Mouse (Mus musculus) thymus, postnatal 0 days (tissue): ENCODE measurements around the gene Psg16. TPM values are rescaled to one million over a fixed set of nuclear protein-coding genes. Genes with fewer than 3 reads are reported as not detected.

Source experiments
- DNase-seq: peaks from one replicate; pipeline ENCODE4 v3.0.0-alpha.2; 2015; ENCODE audit warnings: low spot score
- polyA plus RNA-seq: library from polyadenylated mRNA; unstranded; fragments of >200 nt; fragmentation: Nextera tagmentation; extraction: Ambion mirVana; gene quantifications from 2 replicates; pipeline ENCODE4 v1.2.1, GENCODE M21; 2015

The Psg16 gene
- polyA plus RNA-seq, result 0.05 and 0.08 TPM in 2 replicates

DNA sequence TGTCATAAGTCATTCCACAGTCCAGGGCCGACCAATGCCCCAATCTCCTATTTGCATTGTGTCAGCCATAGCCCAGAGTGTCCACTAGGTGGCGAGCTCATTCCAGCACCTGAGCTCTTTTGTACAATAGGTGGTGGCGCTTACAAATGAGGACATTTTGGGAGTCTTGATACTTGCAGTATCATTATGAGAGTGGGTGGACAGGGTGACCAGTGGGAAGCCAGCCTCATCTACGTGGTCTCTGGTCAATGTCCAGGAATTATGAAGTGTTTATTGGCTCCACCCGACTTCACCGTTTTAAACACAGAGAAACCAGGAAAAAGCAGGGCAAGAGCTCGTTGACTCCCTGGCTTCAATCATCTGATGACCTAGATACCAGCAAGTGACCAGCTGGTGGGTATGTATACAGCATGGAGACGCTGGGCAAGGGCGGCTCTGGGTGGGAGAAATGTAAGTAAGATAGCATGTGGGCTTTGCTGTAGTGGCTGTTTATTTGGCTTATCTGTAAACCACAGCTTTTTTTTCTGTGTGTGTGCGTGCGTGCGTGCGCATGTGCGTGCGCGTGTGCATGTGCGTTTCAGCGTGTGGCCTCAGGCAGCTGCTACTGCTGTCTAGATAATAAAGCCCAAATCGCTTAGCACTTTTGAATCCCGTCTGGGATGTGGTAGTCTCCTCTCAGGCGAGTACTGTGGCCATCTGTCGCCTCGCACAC is at the start of gene Psg16:
Gene Psg16, plus strand, starts transcription at position 137 of the 712 bp plus-strand sequence.
- DNase-seq, result peak; percentile 59

- no peak for DNase-seq
Observed at GRCm38 (mm10) chr7:17024141-17024540, 49.7 kb upstream of the Psg16 start.

DNA sequence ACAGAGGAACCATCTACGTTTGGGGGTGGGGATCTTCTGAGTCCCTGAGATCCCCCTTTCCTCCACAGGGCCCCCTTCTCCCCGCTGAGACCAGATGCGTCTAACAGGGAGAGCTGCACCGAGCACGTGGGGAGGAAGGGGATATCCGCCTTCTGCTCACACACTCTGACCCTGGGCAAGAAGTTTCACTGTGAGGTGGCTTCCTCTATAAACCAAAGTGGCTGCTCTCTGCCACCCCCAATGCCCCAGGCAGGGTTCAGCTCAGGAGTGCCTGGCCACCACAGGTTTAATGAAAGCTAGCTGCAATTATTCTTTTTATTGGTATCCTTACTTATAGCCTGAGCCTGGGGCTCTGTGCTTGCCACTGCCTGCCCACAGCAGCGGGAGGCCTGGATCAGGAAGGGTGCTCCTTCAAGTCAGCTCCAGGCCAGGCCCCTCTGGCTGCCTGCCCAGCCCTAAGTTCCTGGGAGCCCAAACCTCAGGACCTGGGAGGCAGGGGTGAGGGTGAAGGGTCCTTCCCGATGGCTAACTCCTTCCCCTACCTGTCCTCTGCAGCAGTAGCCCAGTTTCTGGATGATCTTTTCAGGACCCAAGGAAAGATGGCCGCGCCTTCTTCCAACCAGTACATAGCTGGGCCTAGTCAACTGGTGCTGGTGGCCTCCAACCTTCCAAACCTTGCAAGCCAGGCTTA is 48.9 kb upstream of the Psg16 start:
- DNase-seq, result peak; percentile 60

DNA sequence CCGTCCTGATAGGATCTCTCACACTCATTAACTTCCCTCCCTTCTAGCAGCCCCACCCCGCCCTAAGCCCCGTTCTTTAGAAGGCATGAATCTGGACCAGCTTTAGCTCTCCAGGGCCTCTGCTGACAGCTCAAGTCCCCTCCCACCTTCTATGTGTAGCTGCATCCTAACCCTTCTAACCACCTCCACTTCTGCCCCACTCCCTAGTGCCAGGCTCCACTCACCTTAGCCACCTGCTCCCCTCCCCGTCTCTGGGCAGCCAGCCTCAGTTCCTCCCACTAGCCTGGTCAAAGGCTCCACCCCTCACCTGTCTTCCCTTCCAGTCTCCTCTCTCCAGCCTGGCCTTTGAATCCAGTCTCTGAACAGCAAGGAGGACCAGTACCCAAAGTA is 48.3 kb upstream of the Psg16 start:
- no peak for DNase-seq

- DNase-seq, result no peak
Observed at GRCm38 (mm10) chr7:17025896-17026622, 47.8 kb upstream of the Psg16 start.

DNA sequence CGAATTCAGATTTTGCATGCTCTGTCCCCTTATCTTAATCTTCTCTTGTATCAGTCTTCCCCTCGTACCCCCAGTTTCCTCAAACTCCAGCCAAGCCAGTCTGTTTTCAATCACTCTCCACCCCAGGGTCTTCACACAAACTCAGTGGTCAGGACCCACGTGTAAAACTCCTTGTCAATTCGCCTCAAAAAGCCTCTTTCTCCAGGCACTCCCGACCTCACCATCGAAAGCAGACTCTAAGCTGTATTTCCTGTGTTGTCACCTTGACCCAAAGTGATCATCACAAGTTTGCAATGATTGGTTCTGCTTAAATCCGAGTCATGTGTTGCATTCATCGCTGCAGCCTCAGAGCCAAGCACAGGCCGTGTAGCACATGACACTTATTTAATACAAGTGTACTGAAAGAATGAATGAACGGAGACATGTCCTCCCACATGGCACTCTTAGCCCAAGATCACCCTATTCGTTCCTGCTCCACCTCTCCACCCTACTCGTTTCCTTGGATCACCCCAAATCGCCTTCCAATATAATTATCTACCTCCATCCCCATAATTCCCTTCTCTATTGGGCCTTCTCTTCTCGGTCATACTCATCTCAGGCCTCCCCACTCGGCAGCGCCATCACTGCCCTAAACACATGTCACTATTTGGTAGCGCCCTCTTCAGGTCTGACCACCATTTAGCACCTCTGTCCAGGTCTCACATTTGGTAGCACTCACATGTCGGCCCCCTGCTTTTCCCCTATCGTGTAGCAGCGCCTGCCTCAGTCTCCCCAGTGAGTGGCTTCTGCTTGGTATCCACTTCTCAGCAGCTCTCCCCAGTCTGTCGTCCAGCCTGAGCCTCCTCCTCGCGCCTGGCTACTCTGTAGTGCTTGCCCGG is 46.9 kb upstream of the Psg16 start:
- peak; percentile 46 for DNase-seq

DNA sequence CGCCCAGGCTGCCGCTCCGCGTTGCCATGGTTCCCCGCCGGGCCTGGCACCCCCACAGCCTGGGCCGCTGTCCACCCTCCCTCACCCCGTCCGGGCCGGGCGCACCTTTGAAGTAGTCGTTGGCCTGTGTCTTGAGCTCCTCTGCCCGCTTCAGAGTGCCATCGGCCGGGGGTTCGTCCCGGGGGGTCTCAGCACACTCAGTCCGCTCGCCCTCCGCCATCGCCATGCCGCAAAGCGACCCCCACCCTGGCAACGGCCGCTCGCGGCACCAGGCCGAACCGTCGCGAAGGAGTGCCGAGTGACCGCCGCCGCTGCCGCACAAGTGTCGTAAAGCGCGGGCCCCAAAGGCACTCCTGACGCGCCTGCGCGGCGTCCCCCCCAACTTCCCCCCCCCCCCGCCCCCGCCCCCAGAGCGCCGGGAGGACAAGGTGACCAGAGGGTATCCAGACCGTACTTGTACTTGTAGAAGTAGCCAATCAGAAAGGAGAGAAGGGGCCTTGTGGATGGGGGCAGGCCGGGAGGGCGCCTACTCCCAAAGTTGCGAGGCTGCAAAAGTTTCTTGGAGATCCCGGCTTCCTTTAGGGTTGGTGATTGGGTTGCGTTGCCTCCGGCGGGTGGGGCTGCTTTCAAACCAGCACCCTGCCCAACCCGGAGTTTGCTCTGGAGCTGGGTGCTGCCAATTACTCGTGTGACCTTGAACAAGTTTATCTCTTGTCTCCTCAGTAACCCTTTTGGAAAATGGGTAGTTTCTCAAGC is 46.1 kb upstream of the Psg16 start, which contains the start of gene Ppp5c:
Gene Ppp5c, minus strand, starts transcription at position 337 of the 756 bp plus-strand sequence.
- DNase-seq, result peak; percentile 82

DNA sequence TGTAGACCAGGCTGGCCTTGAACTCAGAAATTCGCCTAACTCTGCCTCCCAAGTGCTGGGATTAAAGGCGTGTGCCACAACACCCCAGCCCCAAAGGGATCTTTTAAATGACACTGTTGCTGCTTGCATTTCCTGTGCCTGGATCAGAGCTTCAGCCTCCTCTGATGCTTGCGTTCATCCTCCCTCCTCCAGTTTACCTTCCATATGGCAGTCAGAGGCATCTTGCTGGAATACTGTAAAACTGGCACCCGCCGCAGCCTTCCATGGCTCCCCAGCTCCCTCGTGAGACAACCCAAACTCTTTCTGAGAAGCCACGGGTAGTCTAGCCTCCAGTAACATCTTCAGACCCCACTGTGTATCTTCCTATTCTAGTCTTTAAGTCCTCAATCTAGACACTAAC is 44.9 kb upstream of the Psg16 start:
- DNase-seq, result no peak

DNA sequence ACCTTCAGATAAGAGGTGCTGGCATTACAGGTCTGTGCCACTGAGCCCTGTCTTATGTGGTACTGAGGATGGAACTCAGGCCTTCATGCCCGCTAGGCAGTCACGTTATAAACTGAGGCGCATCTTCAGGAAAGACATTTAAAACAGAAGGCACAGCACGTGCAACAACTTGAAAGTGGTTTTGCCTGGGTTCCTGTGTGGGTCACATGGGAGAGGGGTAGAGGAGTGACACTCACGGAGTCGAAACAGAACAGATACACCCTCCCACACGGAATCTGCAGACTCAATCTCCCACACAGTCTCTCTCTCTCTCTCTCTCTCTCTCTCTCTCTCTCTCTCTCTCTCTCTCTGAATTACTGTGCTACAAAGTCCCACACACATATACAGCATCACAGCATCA is 43.6 kb upstream of the Psg16 start:
- DNase-seq, result no peak

DNA sequence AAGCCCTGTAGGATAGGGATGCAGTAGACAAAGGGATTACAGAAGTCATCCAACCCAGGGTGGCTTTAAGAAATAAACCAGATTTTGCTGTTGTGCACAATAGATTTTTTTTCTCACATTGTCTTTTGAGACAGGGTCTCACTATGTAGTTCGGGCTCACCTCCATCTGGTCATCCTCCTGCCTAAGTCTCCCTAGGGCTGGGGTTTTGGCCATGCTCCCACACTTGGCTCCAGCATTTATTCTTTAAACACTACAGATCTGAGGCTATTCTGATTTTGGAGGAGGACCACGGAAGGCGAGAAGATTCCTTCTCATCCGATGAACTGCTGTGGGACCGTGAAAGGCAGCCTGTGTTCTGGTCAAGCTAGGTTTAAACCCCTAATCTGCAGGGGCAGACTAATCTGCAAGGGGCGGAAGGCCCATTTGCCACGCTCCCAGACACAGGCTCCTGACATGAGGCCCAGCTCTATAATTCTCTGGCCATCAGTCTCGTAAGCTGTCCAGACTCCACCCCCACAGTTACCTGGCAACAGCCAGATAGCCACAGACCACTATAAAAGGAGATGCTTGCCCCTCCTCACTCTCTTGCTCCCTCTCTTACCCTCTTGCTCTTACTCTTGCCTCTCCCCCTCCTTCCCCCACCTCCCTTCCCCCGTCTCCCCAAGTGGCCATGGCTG is 35.7 kb upstream of the Psg16 start:
- no peak for DNase-seq

DNA sequence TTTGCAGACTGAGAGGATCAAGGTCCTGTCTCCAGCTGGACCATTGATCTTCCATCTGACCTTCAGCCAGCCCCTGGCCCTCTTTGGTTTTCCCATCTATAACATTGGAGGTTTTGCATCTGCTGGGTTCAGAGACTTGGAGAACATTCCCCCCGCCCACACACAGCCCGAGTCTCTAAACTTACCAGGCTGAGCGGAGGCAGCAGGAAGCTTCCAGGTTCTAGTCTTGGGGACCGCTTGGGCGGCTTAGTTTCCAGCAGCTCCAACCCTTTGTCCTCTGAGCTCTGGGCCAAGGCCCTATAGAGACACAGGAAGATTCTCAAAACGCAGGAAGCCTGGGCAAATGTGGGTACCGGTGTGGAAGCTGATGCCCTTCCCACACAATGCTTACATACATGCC is 34.5 kb upstream of the Psg16 start:
- DNase-seq, result no peak

DNA sequence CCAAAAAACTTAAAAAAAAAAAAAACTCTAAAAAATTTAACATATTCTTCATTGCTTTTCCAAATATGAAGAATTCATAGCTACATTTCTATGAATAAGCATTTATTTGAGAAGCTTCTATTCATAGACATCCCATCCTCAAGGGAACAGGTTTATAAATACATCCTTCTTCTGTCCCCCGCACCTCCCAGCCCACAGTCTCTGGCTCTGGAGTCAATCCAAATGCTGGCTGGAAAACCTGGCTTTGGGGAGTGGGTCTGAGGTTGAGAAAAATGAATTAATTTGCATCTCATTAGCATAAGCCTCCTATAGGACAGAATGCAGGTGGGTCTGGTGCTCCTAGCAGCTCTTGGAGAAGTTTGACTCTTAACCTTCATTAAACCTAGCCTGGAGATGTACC is 28.1 kb upstream of the Psg16 start:
- DNase-seq, result no peak

DNA sequence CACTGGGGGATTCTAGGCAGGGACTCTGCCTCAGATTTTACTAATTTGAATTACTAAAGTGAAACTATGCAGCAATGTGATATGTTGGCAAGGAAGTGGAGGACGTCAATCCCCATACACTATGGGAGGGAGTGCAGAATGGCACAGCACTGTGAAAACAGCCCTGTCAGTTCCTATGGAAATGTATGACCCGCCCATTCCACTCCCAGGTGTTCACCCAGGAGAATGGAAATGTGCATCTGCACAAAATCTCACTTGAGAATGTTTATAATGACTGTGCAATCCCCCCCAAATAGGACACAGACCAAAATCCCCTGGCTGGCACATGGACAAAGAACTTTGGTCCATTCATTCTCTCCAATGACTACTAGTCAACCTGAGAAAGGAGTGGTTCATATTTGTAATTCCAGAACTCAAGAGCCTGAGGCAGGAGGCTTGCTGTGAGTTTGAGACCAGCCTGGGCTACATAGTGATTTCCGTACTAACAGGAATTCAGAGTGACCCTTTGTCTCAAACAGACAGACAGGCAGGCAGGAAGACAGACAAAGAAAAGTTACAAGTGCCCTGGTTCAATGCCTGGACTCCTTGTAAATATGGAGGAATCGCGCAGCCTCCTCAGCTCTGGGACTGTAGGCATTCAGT is 26.7 kb upstream of the Psg16 start:
- DNase-seq, result no peak

DNA sequence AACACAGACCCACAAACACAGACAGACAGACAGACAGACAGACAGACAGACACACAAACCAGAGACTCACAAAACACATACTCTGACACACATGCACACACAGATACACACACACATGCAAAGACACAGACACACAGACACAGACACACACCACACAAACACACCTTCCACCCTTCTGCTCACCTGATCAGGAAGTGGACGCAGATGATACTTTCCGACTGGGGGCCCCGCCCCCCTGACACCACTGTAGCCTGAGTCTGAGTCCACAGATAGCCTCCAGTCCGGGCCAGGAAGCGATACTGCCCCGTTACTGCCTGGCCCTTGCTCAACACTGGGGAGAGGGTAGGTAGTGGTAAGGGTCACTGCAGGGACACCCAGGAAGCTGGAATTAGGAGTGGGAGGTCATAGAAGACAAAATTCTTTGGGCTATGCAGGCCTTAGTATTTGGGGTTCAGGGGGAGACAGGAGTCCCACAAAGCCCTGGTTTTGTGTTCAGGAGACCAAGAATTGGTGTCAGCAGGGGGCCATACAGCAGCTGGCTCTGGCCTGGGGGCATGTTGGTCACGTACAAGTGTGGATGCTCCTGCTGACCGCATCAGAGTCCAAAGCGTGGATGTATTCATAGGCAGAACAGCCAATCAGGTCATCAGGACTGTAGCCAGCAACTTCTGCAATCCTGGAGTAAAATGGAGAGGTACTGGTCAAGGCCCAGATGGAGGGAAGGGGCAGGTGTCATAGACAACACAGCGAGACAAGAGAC is 25.2 kb upstream of the Psg16 start:
- DNase-seq, result no peak

DNA sequence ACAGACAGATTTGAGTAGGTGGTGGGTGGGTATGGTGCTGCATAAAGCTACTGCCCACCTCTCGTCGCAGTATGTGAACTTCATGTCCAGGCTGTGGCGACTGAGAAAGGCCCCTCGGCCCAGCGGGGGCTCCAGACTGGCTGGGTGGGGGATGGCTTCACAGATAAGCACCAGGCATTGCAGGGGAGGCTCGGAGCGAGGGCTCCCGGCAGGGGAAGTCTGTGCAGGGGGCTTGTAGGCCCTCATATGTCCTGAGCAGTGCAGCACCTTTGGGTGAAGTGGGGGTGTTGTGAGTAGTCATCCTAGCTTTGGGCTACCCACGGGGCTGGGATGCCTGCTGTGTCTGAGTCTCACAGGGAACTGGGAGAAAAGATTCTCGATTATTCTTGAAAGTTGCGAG is 23.3 kb upstream of the Psg16 start:
- no peak for DNase-seq

- DNase-seq, result peak; percentile 59
Observed at GRCm38 (mm10) chr7:17050933-17051594, 22.8 kb upstream of the Psg16 start.

- DNase-seq, result no peak
Observed at GRCm38 (mm10) chr7:17054325-17054989, 19.4 kb upstream of the Psg16 start.
